Mouse (Mus musculus): ENCODE measurements around the gene Brca1. TPM values are rescaled to one million over a fixed set of nuclear protein-coding genes. Genes with fewer than 3 reads are reported as not detected.

Gene Brca1
- 0.42 and 1.5 TPM in 2 replicates for polyA plus RNA-seq (2015; fragmentation: Nextera tagmentation; extraction: Ambion mirVana)

GRCm38 (mm10) chr11:101551751-101552475 is at the start of gene Brca1, which contains the start of gene Nbr1:
Gene Brca1, minus strand, starts transcription at chr11:101551955.
Gene Nbr1, plus strand, starts transcription at chr11:101552149.
- TF ChIP-seq EP300 (IDR thresholded peaks at IDR 0.05) (peak; percentile 40; the same call in 1 of the 2 replicates), CTCF (IDR thresholded peaks at IDR 0.05) (no peak)
- Histone ChIP-seq H3K27ac (ENCODE audit: low read length) (peak within 1 kb of the TSS; percentile 97), H3K36me3 (ENCODE audit: insufficient read depth, low read length) (no peaks in the 10 kb centered on the region), H3K9me3 (ENCODE audit: low read length) (no peaks in the 10 kb centered on the region), H3K27me3 (replicated peaks; ENCODE audit: insufficient read depth, low read length) (no peaks in the 10 kb centered on the region), H3K4me2 (replicated peaks; ENCODE audit: low read depth, low read length) (peak within 1 kb of the TSS; percentile 81), H3K4me1 (ENCODE audit: insufficient read depth, low read depth, low read length) (peaks cover 5% of the 10 kb centered on the region; the same call in 1 of the 2 replicates), H3K9ac (replicated peaks; ENCODE audit: low read depth) (peak within 1 kb of the TSS; percentile 93), H3K4me3 (ENCODE audit: low read depth, low read length) (peak within 1 kb of the TSS; percentile 83)
- ATAC-seq, result peak; percentile 82
- peak; percentile 99 for DNase-seq (ENCODE audit: low spot score)
- WGBS, result under 1% methylated on average over 43 of the region's 43 CpGs

DNA sequence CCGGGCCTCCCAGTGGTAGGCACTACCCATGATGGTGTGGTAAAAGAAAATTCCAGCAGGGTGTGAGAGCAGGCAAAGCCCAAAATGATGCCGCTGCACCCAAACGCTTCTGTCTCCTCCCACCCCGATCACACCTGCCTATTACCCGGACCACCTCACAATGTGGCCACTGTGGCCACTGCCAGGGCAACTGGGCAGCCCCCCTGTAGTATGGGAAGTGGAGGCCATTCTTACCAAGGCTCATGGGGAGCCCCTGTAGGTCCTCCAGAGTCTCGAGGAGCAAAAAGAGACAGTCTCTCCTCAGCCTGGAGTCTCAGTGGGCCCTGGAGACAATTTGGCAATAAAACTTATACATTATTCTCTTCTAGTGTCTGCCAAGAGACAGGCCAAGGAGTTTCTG is 47.4 kb upstream of the Brca1 start, which contains the start of gene Gm11634:
Gm11634 (minus strand) TSS at position 101 of the 400 bp plus-strand sequence.
- no peak for DNase-seq (ENCODE audit: low spot score)
- no peak within 1 kb of the TSS for H3K27ac ChIP-seq (ENCODE audit: low read length)
- TF ChIP-seq EP300 (IDR thresholded peaks at IDR 0.05), result no peak
- TF ChIP-seq CTCF (IDR thresholded peaks at IDR 0.05), result no peak
- ATAC-seq, result no peak
- H3K36me3 ChIP-seq (ENCODE audit: insufficient read depth, low read length), result no peaks in the 10 kb centered on the region
- 69% methylated on average over 6 of the region's 6 CpGs for WGBS
- H3K4me3 ChIP-seq (ENCODE audit: low read depth, low read length), result no peak within 1 kb of the TSS
- no peaks in the 10 kb centered on the region for H3K27me3 ChIP-seq (replicated peaks; ENCODE audit: insufficient read depth, low read length)
- no peaks in the 10 kb centered on the region for H3K4me1 ChIP-seq (ENCODE audit: insufficient read depth, low read depth, low read length)
- H3K9ac ChIP-seq (replicated peaks; ENCODE audit: low read depth), result no peak within 1 kb of the TSS
- H3K4me2 ChIP-seq (replicated peaks; ENCODE audit: low read depth, low read length), result no peak within 1 kb of the TSS
- H3K9me3 ChIP-seq (ENCODE audit: low read length), result no peaks in the 10 kb centered on the region

GRCm38 (mm10) chr11:101589989-101590624 is 38.4 kb upstream of the Brca1 start:
- no peak overlapping the region for H3K4me3 ChIP-seq (ENCODE audit: low read depth, low read length)
- WGBS, result 62% methylated on average over 12 of the region's 12 CpGs
- H3K36me3 ChIP-seq (ENCODE audit: insufficient read depth, low read length), result no peaks in the 10 kb centered on the region
- no peak overlapping the region for H3K27ac ChIP-seq (ENCODE audit: low read length)
- no peak for TF ChIP-seq EP300 (IDR thresholded peaks at IDR 0.05)
- no peaks in the 10 kb centered on the region for H3K27me3 ChIP-seq (replicated peaks; ENCODE audit: insufficient read depth, low read length)
- no peak for ATAC-seq
- no peak for DNase-seq (ENCODE audit: low spot score)
- H3K4me2 ChIP-seq (replicated peaks; ENCODE audit: low read depth, low read length), result no peak overlapping the region
- no peaks in the 10 kb centered on the region for H3K9me3 ChIP-seq (ENCODE audit: low read length)
- no peak overlapping the region for H3K9ac ChIP-seq (replicated peaks; ENCODE audit: low read depth)
- H3K4me1 ChIP-seq (ENCODE audit: insufficient read depth, low read depth, low read length), result no peaks in the 10 kb centered on the region

DNA sequence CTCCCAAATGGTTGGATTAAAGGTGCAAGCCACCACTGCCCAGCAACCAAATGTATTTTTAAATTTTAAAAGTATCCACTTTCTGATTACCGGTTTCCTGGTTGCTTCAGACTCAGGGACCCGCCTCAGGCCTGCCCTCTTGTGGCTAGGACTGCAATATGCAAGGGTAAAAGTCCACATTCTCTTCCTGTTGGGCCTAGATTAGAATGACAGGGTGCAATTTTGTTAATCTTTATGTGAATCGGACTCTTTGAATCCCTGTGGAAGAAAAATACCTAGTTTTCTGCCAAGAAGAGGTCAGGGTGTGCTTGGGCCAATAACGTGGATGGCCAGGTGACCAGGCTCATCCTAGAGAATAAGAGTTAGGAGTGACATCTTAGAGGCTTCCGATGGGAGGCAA is 37.7 kb upstream of the Brca1 start:
- Histone ChIP-seq H3K4me3 (ENCODE audit: low read depth, low read length) (no peak overlapping the region), H3K27me3 (replicated peaks; ENCODE audit: insufficient read depth, low read length) (no peaks in the 10 kb centered on the region), H3K9ac (replicated peaks; ENCODE audit: low read depth) (no peak overlapping the region), H3K36me3 (ENCODE audit: insufficient read depth, low read length) (no peaks in the 10 kb centered on the region), H3K9me3 (ENCODE audit: low read length) (no peaks in the 10 kb centered on the region), H3K27ac (ENCODE audit: low read length) (no peak overlapping the region), H3K4me1 (ENCODE audit: insufficient read depth, low read depth, low read length) (no peaks in the 10 kb centered on the region), H3K4me2 (replicated peaks; ENCODE audit: low read depth, low read length) (no peak overlapping the region)
- DNase-seq (ENCODE audit: low spot score), result peak; percentile 77
- ATAC-seq, result no peak
- 27% methylated on average over 5 of the region's 5 CpGs for WGBS
- no peak for TF ChIP-seq EP300 (IDR thresholded peaks at IDR 0.05)
- TF ChIP-seq CTCF (IDR thresholded peaks at IDR 0.05), result peak; percentile 83

DNA sequence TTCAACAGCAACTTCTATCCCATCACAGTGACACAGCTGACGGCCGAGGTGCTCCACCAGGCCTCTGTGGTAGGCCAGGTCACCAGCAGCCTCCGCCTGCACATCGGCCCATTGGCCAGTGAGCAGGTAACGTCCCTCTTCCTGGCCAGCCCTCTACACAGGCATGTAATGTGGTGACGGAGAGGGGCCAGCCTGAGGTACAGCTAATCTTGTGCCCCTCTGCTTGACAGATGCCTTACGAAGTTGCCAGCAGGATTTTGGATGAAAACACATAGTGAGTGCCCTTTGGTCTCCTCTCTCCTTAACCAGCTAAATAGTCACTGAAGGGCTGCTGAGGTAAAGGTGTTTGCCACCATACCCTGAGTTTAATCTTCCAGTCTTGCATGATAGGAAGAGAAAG is 37.1 kb upstream of the Brca1 start:
- Histone ChIP-seq H3K27ac (ENCODE audit: low read length) (no peak overlapping the region), H3K27me3 (replicated peaks; ENCODE audit: insufficient read depth, low read length) (no peaks in the 10 kb centered on the region), H3K4me2 (replicated peaks; ENCODE audit: low read depth, low read length) (no peak overlapping the region), H3K9ac (replicated peaks; ENCODE audit: low read depth) (no peak overlapping the region), H3K4me3 (ENCODE audit: low read depth, low read length) (no peak overlapping the region), H3K9me3 (ENCODE audit: low read length) (no peaks in the 10 kb centered on the region), H3K36me3 (ENCODE audit: insufficient read depth, low read length) (no peaks in the 10 kb centered on the region), H3K4me1 (ENCODE audit: insufficient read depth, low read depth, low read length) (no peaks in the 10 kb centered on the region)
- no peak for TF ChIP-seq EP300 (IDR thresholded peaks at IDR 0.05)
- no peak for TF ChIP-seq CTCF (IDR thresholded peaks at IDR 0.05)
- WGBS, result 89% methylated on average over 7 of the region's 7 CpGs
- DNase-seq (ENCODE audit: low spot score) (no peak), ATAC-seq (no peak)

DNA sequence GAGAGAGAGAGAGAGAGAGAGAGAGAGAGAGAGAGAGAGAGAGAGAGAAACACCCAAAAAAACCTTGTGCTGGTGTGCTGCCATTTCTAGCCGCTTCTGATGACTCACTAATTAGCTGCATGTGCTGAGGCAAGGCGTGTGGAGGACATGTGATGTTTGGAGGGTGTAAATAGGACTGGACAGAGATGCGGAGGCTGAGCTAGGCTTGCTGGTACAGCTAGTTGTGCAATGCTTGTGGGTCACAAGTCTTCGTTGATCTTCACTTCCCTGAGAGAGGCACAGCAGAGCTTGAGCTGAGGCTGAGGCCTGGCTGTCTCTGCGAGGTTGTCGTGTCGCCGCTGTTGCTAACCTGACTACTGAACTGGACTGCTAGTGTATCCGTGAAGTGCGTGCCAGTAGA is 35.9 kb upstream of the Brca1 start:
- peak; percentile 13 for DNase-seq (ENCODE audit: low spot score)
- H3K27me3 ChIP-seq (replicated peaks; ENCODE audit: insufficient read depth, low read length), result no peaks in the 10 kb centered on the region
- no peaks in the 10 kb centered on the region; the same call in 1 of the 2 replicates for H3K4me1 ChIP-seq (ENCODE audit: insufficient read depth, low read depth, low read length)
- no peak overlapping the region for H3K9ac ChIP-seq (replicated peaks; ENCODE audit: low read depth)
- H3K4me3 ChIP-seq (ENCODE audit: low read depth, low read length), result no peak overlapping the region
- no peaks in the 10 kb centered on the region for H3K9me3 ChIP-seq (ENCODE audit: low read length)
- no peak overlapping the region for H3K4me2 ChIP-seq (replicated peaks; ENCODE audit: low read depth, low read length)
- no peaks in the 10 kb centered on the region for H3K36me3 ChIP-seq (ENCODE audit: insufficient read depth, low read length)
- WGBS, result 90% methylated on average over 10 of the region's 10 CpGs
- ATAC-seq, result no peak
- H3K27ac ChIP-seq (ENCODE audit: low read length), result no peak overlapping the region
- TF ChIP-seq EP300 (IDR thresholded peaks at IDR 0.05) (no peak), CTCF (IDR thresholded peaks at IDR 0.05) (no peak)

Measured in lung, postnatal 0 days (tissue).